Mouse (Mus musculus) myocyte (in vitro differentiated cells): ENCODE data around the gene Mtx3.

Source experiments
- CEBPB ChIP-seq: IDR thresholded peaks from 2 replicates; pipeline ENCODE4 v1.6.1; 2011; ENCODE audit warnings: mild to moderate bottlenecking, moderate library complexity; ENCODE audit not compliant: poor library complexity, insufficient read depth, severe bottlenecking
- E2F4 ChIP-seq: IDR thresholded peaks from one replicate; pipeline ENCODE4 v1.6.1; 2011; ENCODE audit warnings: mild to moderate bottlenecking, control low read depth, moderate library complexity; ENCODE audit not compliant: insufficient read depth
- MAX ChIP-seq: IDR thresholded peaks from one replicate; pipeline ENCODE4 v1.6.1; 2011; ENCODE audit warnings: low read depth, mild to moderate bottlenecking, control low read depth
- MYOD1 ChIP-seq, 3 experiments: IDR thresholded peaks; one replicate each; pipeline ENCODE4 v1.6.1; 2011; ENCODE audit warnings: control low read depth in 2 of 3, low read depth in 2 of 3, mild to moderate bottlenecking in 2 of 3, moderate library complexity in 1 of 3; ENCODE audit not compliant: insufficient read length in 2 of 3, control insufficient read depth in 1 of 3
- MYOG ChIP-seq, 3 experiments: IDR thresholded peaks; one replicate each; pipeline ENCODE4 v1.6.1; 2011; ENCODE audit warnings: control low read depth in 2 of 3, low read depth in 2 of 3, mild to moderate bottlenecking in 2 of 3; ENCODE audit not compliant: insufficient read length in 2 of 3, control insufficient read depth in 1 of 3, insufficient read depth in 1 of 3
- POLR2A ChIP-seq: IDR thresholded peaks from one replicate; pipeline ENCODE4 v1.6.1; 2011; ENCODE audit warnings: low read depth, mild to moderate bottlenecking, control low read depth, moderate library complexity; ENCODE audit not compliant: insufficient read length
- POLR2AphosphoS2 ChIP-seq: IDR thresholded peaks from one replicate; pipeline ENCODE4 v1.6.1; 2011; ENCODE audit warnings: low read depth, control low read depth; ENCODE audit not compliant: insufficient read length
- TCF3 ChIP-seq: IDR thresholded peaks from one replicate; pipeline ENCODE4 v1.6.1; 2011; ENCODE audit warnings: low read depth, control low read depth; ENCODE audit not compliant: insufficient read length
- USF1 ChIP-seq: IDR thresholded peaks from one replicate; pipeline ENCODE4 v1.6.1; 2011; ENCODE audit warnings: low read depth, mild to moderate bottlenecking, control low read depth, moderate library complexity

- no peak for TF ChIP-seq MYOG (IDR thresholded peaks at IDR 0.05; ENCODE audit: control insufficient read depth in 1 of 3, insufficient read depth in 1 of 3, insufficient read length in 2 of 3, low read depth in 2 of 3)
- no peak for TF ChIP-seq POLR2AphosphoS2
- no peak for TF ChIP-seq USF1
- TF ChIP-seq TCF3 = no peak
- no peak for TF ChIP-seq POLR2A
- TF ChIP-seq MYOD1 (IDR thresholded peaks at IDR 0.05; ENCODE audit: control insufficient read depth in 1 of 3, insufficient read length in 2 of 3, low read depth in 2 of 3) = no peak
- TF ChIP-seq E2F4 = no peak
- no peak for TF ChIP-seq CEBPB
- TF ChIP-seq MAX = no peak
These were observed 36.0 kb downstream of the Mtx3 start for GRCm38 (mm10) chr13:92880589-92880988.
